Mouse (Mus musculus) heart, postnatal 0 days (tissue): ENCODE data around the gene Zbtb1. TPM values are rescaled to one million over a fixed set of nuclear protein-coding genes. Genes with fewer than 3 reads are reported as not detected.

Source experiments
- ATAC-seq: fragments of 200-750 bp; cut with Nextera tagmentation; 2 replicates; pipeline ENCODE4 v1.8.0; 2017; ENCODE audit warnings: low read depth, moderate number of reproducible peaks, moderate library complexity; ENCODE audit not compliant: insufficient read depth
- DNase-seq: peaks from one replicate; pipeline ENCODE4 v3.0.0-alpha.2; 2016; ENCODE audit warnings: low spot score
- H3K27ac ChIP-seq: fragments of 300-500 bp; sonication (generic); 2 replicates; pipeline ENCODE4 v1.5.1; 2014; ENCODE audit warnings: low read depth, mild to moderate bottlenecking
- H3K27me3 ChIP-seq: fragments of 300-500 bp; sonication (generic); 2 replicates; pipeline ENCODE4 v1.6.1; 2014; ENCODE audit warnings: low read length, mixed read lengths; ENCODE audit not compliant: control insufficient read depth, insufficient read depth
- H3K36me3 ChIP-seq: fragments of 300-500 bp; sonication (generic); replicated peaks from 2 replicates; pipeline ENCODE4 v1.6.1; 2014; ENCODE audit warnings: low read length, mixed read lengths; ENCODE audit not compliant: control insufficient read depth, insufficient read depth
- H3K4me1 ChIP-seq: fragments of 300-500 bp; sonication (generic); 2 replicates; pipeline ENCODE4 v1.6.1; 2014; ENCODE audit warnings: antibody characterized with exemption; ENCODE audit not compliant: control insufficient read depth, insufficient read depth
- H3K4me2 ChIP-seq: fragments of 300-500 bp; sonication (generic); 2 replicates; pipeline ENCODE4 v1.6.1; 2014; ENCODE audit warnings: low read depth, mild to moderate bottlenecking, low read length, moderate library complexity
- H3K4me3 ChIP-seq: fragments of 300-500 bp; sonication (generic); 2 replicates; pipeline ENCODE4 v1.5.1; 2014; ENCODE audit warnings: low read depth, low read length
- H3K9ac ChIP-seq: fragments of 300-500 bp; sonication (generic); replicated peaks from 2 replicates; pipeline ENCODE4 v1.6.1; 2014; ENCODE audit warnings: low read depth, low read length, mixed read lengths
- H3K9me3 ChIP-seq: fragments of 300-500 bp; sonication (generic); replicated peaks from 2 replicates; pipeline ENCODE4 v1.6.1; 2016; ENCODE audit warnings: low read length; ENCODE audit not compliant: control insufficient read depth
- CTCF ChIP-seq: IDR thresholded peaks from 2 replicates; pipeline ENCODE4 v1.5.1; 2016; ENCODE audit warnings: antibody characterized with exemption, control low read depth, low read depth
- EP300 ChIP-seq: IDR thresholded peaks from 2 replicates; pipeline ENCODE4 v1.6.1; 2016; ENCODE audit warnings: antibody characterized with exemption, low read depth
- whole genome bisulfite sequencing: fragments of 180-500 bp; shearing (Covaris S2); extraction: QIAGEN DNeasy Blood & Tissue Kit; methylation state at CpG from one replicate; pipeline ENCODE4 v1.1.7; 2014; 5-methylcytosine and 5-hydroxymethylcytosine counted together
- polyA plus RNA-seq: library from polyadenylated mRNA; unstranded; fragments of >200 nt; fragmentation: Nextera tagmentation; extraction: Ambion mirVana; gene quantifications from 2 replicates; pipeline ENCODE4 v1.2.1, GENCODE M21; 2015
- total RNA-seq: library from RNA; depleted of rRNA; stranded (reverse); fragments of >200 nt; gene quantifications from 2 replicates; pipeline ENCODE4 v1.2.3, GENCODE M21; 2014; ENCODE audit warnings: low replicate concordance

The Zbtb1 gene
- total and polyA plus RNA-seq, 2 experiments from 2014 or later = 4.6 to 5.0 TPM

- Histone ChIP-seq H3K36me3 (peaks cover 40% of the 10 kb centered on the region), H3K4me3 (no peak overlapping the region), H3K9me3 (no peaks in the 10 kb centered on the region), H3K27me3 (no peaks in the 10 kb centered on the region), H3K4me2 (no peak overlapping the region), H3K9ac (no peak overlapping the region), H3K27ac (no peak overlapping the region), H3K4me1 (no peaks in the 10 kb centered on the region)
- ATAC-seq = no peak
- DNase-seq = no peak
- TF ChIP-seq CTCF (no peak), EP300 (no peak)
- 90% methylated on average over 11 of the region's 11 CpGs for WGBS
Measured at GRCm38 (mm10) chr12:76388794-76389193, 18.7 kb downstream of the Zbtb1 start.

DNA sequence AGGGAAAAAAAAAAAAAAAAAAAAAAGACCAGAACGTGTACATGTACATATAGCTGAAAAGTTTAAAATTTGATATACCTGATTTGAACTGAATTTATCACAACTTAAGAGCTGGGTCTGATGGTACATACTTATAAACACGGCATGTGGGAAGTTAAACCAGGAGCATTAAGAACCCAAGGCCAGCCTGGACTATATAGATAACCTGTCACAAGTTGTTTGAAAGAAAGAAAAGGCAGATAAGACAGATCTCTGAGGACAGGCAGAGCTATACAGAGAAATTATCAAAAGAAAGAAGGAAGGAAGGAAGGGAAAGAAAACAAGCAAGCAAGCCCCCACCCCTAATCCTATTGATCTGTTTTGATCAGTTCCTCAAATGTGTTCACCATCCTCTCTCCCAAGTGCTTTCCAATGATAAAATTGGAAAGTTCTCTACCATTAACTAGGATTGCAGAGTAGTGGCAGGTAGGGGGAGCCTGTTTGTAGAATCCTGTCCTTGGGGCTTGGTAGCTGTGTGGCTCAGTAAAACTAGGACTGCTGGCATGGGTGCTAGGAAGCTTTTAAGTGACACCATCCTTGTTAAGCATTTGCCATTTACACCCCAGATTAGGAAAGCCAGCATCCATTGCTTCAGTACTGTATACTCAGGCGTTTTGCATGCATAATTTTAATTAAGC, 21.7 kb downstream of the Zbtb1 start:
- no peak overlapping the region for H3K27ac ChIP-seq

DNA sequence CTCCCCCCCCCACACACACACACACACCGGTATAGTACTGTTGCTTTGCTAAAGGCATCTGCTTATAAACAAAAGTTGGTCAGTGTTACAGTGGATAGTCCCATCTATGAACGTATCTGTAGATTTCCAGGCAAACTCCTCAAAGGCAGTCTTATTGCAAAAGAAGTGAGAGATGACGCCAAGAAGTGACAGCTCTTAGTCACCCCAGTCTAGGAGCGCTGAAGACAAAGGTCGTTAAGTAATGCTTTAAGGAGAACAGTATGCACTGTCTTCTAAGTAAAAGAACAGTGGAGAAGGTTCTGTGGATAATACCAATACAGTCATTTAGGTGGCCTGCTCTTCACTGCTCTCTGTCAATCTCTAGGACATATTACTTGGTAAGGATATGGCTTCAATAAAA, 22.9 kb downstream of the Zbtb1 start:
- no peak overlapping the region for H3K4me2 ChIP-seq
- TF ChIP-seq CTCF (no peak), EP300 (no peak)
- no peak overlapping the region for H3K4me3 ChIP-seq
- H3K27me3 ChIP-seq = no peaks in the 10 kb centered on the region
- no peaks in the 10 kb centered on the region for H3K4me1 ChIP-seq
- H3K9me3 ChIP-seq = no peaks in the 10 kb centered on the region
- ATAC-seq = no peak
- no peak for DNase-seq
- no peak overlapping the region for H3K27ac ChIP-seq
- 71% methylated on average over 5 of the region's 5 CpGs for WGBS
- H3K9ac ChIP-seq = no peak overlapping the region
- H3K36me3 ChIP-seq = peaks cover 16% of the 10 kb centered on the region; the same call in 1 of the 2 replicates

More for the DNA sequence above, 21.7 kb downstream of the Zbtb1 start:
- TF ChIP-seq CTCF (no peak; the same call in 1 of the 2 replicates), EP300 (no peak)
- Histone ChIP-seq H3K9me3 (no peaks in the 10 kb centered on the region), H3K4me1 (no peaks in the 10 kb centered on the region), H3K9ac (no peak overlapping the region), H3K36me3 (peaks cover 22% of the 10 kb centered on the region), H3K27me3 (no peaks in the 10 kb centered on the region), H3K4me2 (no peak overlapping the region), H3K4me3 (no peak overlapping the region)
- no peak for ATAC-seq
- DNase-seq = no peak
- WGBS = 59% methylated on average over 3 of the region's 3 CpGs

DNA sequence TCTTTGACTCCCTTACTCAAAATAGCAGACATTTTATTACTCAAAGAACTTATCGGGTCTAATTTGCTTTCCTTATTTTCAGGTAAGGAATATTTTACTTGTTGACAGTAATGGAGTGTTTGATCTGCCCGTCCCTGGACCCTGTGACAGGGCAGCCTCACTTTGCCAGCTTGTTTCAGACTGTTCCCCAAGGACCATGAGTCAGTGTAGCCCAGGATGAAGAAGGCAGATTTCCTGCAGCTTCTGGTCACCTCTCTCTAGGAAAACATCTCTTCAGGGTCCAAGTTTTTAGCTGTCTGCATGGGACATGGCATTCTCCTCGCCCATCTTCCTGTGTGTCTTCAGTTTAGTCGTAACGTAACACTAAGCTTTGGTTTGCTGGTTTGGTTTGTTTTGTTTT, 27.2 kb downstream of the Zbtb1 start:
- Histone ChIP-seq H3K36me3 (no peaks in the 10 kb centered on the region), H3K27ac (no peak overlapping the region), H3K4me1 (no peaks in the 10 kb centered on the region), H3K9me3 (no peaks in the 10 kb centered on the region), H3K4me2 (no peak overlapping the region), H3K27me3 (no peaks in the 10 kb centered on the region), H3K4me3 (no peak overlapping the region), H3K9ac (no peak overlapping the region)
- ATAC-seq = no peak
- DNase-seq = no peak
- WGBS = 85% methylated on average over 5 of the region's 5 CpGs
- no peak for TF ChIP-seq CTCF
- no peak for TF ChIP-seq EP300

- Histone ChIP-seq H3K4me2 (no peak overlapping the region), H3K4me1 (peaks cover 16% of the 10 kb centered on the region), H3K27me3 (peaks cover 17% of the 10 kb centered on the region; the same call in 1 of the 2 replicates), H3K27ac (no peak overlapping the region), H3K9ac (no peak overlapping the region), H3K9me3 (no peaks in the 10 kb centered on the region), H3K4me3 (no peak overlapping the region), H3K36me3 (no peaks in the 10 kb centered on the region)
- ATAC-seq (no peak), DNase-seq (no peak)
- 56% methylated on average over 3 of the region's 3 CpGs for WGBS
- TF ChIP-seq EP300 (no peak), CTCF (peak; percentile 14; the same call in 1 of the 2 replicates)
Measured at GRCm38 (mm10) chr12:76401674-76402073, 31.6 kb downstream of the Zbtb1 start.
